Mouse (Mus musculus) stomach, postnatal 0 days (tissue): ENCODE results near the gene Scnm1. TPM values are rescaled to one million over a fixed set of nuclear protein-coding genes. Genes with fewer than 3 reads are reported as not detected.

ENCODE experiments used
- ATAC-seq: fragments of 200-750 bp; cut with Nextera tagmentation; 2 replicates; pipeline ENCODE4 v1.8.0; 2017; ENCODE audit not compliant: low FRiP score, low TSS enrichment
- DNase-seq: peaks from one replicate; pipeline ENCODE4 v3.0.0-alpha.2; 2016; ENCODE audit warnings: low spot score
- H3K27ac ChIP-seq: fragments of 300-500 bp; sonication (generic); replicated peaks from 2 replicates; pipeline ENCODE4 v1.5.1; 2014; ENCODE audit warnings: mild to moderate bottlenecking, control low read depth
- H3K27me3 ChIP-seq: fragments of 300-500 bp; sonication (generic); 2 replicates; pipeline ENCODE4 v1.6.1; 2014; ENCODE audit warnings: low read length; ENCODE audit not compliant: control insufficient read depth, insufficient read depth
- H3K36me3 ChIP-seq: fragments of 300-500 bp; sonication (generic); 2 replicates; pipeline ENCODE4 v1.6.1; 2014; ENCODE audit warnings: low read length, mixed read lengths; ENCODE audit not compliant: control insufficient read depth, insufficient read depth
- H3K4me1 ChIP-seq: fragments of 300-500 bp; sonication (generic); replicated peaks from 2 replicates; pipeline ENCODE4 v1.6.1; 2014; ENCODE audit warnings: antibody characterized with exemption; ENCODE audit not compliant: control insufficient read depth, insufficient read depth
- H3K4me2 ChIP-seq: fragments of 300-500 bp; sonication (generic); replicated peaks from 2 replicates; pipeline ENCODE4 v1.6.1; 2014; ENCODE audit warnings: low read depth, mild to moderate bottlenecking, control low read depth, moderate library complexity
- H3K4me3 ChIP-seq: fragments of 300-500 bp; sonication (generic); 2 replicates; pipeline ENCODE4 v1.5.1; 2014; ENCODE audit warnings: low read depth, low read length, control low read depth
- H3K9ac ChIP-seq: fragments of 300-500 bp; sonication (generic); 2 replicates; pipeline ENCODE4 v1.6.1; 2014; ENCODE audit warnings: mild to moderate bottlenecking, low read length, control low read depth, mixed read lengths
- H3K9me3 ChIP-seq: fragments of 300-500 bp; sonication (generic); 2 replicates; pipeline ENCODE4 v1.6.1; 2016; ENCODE audit warnings: low read length; ENCODE audit not compliant: control insufficient read depth
- CTCF ChIP-seq: IDR thresholded peaks from 2 replicates; pipeline ENCODE4 v1.5.1; 2016; ENCODE audit warnings: antibody characterized with exemption, low read depth, mild to moderate bottlenecking, moderate library complexity
- EP300 ChIP-seq: optimal IDR thresholded peaks from 2 replicates; pipeline ENCODE3; 2016; ENCODE audit warnings: antibody characterized with exemption
- WGBS: fragments of 180-500 bp; shearing (Covaris S2); extraction: QIAGEN DNeasy Blood & Tissue Kit; methylation state at CpG from one replicate; pipeline ENCODE4 v1.1.7; 2014; 5-methylcytosine and 5-hydroxymethylcytosine counted together
- polyA plus RNA-seq: library from polyadenylated mRNA; unstranded; fragments of >200 nt; fragmentation: Nextera tagmentation; extraction: Ambion mirVana; gene quantifications from 2 replicates; pipeline ENCODE4 v1.2.1, GENCODE M21; 2015

The Scnm1 gene
- polyA plus RNA-seq, 1 experiment from 2014 or later: 42.9 TPM

DNA sequence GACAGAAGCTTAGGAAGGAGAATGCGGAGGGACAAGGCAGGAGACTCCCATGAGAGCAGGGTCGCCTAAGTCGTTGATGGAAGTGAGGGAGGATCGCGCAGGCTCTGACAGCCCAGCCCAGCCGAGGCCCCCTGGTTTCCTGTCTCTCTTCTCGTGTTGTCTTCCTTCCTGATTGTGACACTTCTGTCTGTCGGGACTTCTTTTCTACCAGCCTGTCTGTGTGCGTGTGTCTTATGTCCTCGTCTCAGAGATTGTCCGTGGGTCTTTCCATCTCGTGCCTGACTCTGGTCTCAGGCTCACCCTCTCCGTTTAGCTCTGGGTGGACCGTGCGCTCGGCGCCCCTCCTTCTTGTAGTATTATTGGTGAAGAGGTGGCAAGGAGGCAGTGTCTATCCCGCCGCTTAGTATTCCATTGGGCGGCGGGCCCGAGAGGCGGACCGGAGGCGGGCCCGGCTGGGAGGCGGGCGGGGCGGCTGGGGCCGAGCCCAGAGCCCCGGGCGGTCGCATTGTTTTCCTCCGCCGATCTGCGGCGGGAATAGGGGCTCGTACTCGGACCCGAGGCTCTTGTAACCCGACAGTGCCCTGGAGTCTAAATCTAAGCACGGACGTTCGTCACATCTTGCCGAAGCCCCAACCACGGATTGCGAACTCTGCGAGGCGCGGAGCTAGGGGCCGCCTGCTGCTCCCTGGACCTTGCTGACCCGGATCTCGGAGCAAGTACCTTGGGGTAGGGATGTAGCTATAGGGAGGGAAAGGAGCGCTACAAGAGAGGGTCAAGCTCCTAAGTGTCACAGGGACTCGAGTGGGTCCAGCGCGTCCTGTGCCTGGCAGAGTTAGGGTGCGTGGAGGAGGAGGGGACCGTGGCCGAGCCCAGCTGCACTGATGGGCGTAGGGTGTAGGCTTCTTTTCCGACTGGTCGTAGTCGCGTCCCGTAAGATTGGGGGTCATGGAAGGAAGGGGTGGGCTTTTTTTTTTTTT is 26.5 kb upstream of the Scnm1 start, which contains the start of gene Sema6c:
Sema6c (plus strand) TSS at position 471 of the 977 bp plus-strand sequence.
- H3K27ac ChIP-seq: peak within 1 kb of the TSS; percentile 71
- H3K4me2 ChIP-seq: peak within 1 kb of the TSS; percentile 92
- peak; percentile 90 for DNase-seq
- peak within 1 kb of the TSS; percentile 71 for H3K9ac ChIP-seq
- H3K27me3 ChIP-seq: no peaks in the 10 kb centered on the region
- H3K9me3 ChIP-seq: no peaks in the 10 kb centered on the region
- TF ChIP-seq CTCF (peak; percentile 9; the same call in 1 of the 2 replicates), EP300 (no peak)
- H3K36me3 ChIP-seq: no peaks in the 10 kb centered on the region
- peak; percentile 96 for ATAC-seq
- under 1% methylated on average over 65 of the region's 66 CpGs for WGBS
- peaks cover 9% of the 10 kb centered on the region for H3K4me1 ChIP-seq
- peak within 1 kb of the TSS; percentile 76 for H3K4me3 ChIP-seq

DNA sequence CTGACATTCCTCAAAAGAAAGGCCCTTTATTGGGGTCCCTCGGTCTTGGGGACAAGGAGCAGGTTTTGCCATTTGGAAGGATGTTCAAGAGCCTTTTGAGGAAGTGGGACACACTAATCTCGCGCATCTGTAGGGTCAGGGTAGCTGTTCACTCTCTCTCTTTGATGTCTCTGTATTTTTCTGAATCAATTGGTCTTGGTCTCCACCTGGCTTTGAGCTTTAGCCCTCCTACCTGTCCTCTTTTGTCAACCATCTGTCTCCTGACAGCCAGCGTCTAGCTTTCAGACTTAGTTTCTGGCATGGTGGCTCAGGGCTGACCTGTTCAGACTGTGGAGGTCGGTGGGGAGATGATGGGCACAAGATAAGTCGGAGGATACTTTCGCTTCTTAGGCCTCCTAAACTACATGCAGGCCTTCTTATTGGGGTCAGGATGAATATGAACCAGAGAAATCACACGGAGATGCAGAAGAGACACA is 25.7 kb upstream of the Scnm1 start:
- Histone ChIP-seq H3K9me3 (no peaks in the 10 kb centered on the region), H3K36me3 (no peaks in the 10 kb centered on the region), H3K27me3 (no peaks in the 10 kb centered on the region), H3K27ac (peak overlapping the region; percentile 49; the same call in 1 of the 2 replicates), H3K4me3 (peak overlapping the region; percentile 76), H3K4me1 (peaks cover 9% of the 10 kb centered on the region), H3K9ac (peak overlapping the region; percentile 41), H3K4me2 (peak overlapping the region; percentile 92)
- 27% methylated on average over 8 of the region's 8 CpGs for WGBS
- DNase-seq (no peak), ATAC-seq (no peak)
- TF ChIP-seq CTCF (no peak), EP300 (no peak)

GRCm38 (mm10) chr3:95153874-95154273 is 20.1 kb upstream of the Scnm1 start:
- Histone ChIP-seq H3K27ac (no peak overlapping the region), H3K4me1 (no peaks in the 10 kb centered on the region), H3K9ac (no peak overlapping the region), H3K27me3 (no peaks in the 10 kb centered on the region), H3K36me3 (no peaks in the 10 kb centered on the region), H3K9me3 (no peaks in the 10 kb centered on the region), H3K4me3 (no peak overlapping the region), H3K4me2 (no peak overlapping the region)
- WGBS: 49% methylated on average over 4 of the region's 4 CpGs
- DNase-seq (no peak), ATAC-seq (no peak; the same call in 1 of the 2 replicates)
- TF ChIP-seq CTCF (peak; percentile 72), EP300 (no peak)

DNA sequence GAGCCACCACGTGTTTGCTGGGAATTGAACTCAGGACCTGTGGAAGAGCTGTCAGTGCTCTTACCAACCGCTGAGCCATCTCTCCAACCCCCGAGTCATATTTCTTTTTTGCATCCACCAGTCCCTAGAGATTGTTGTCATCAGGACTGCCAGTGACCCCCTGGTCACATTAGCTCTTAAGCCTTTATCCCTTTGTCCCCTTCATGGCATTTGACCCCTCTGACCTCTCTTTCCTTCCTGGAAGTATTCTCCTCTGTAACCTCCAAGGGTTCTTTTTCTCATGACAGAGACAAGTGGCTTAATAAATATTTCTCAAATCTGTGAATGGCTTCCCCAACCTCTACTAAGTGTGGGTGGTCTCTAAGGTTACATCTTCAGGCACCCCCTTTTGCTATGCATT is 14.1 kb upstream of the Scnm1 start:
- Histone ChIP-seq H3K9me3 (no peaks in the 10 kb centered on the region), H3K4me3 (no peak overlapping the region), H3K4me1 (no peaks in the 10 kb centered on the region), H3K36me3 (no peaks in the 10 kb centered on the region), H3K27me3 (no peaks in the 10 kb centered on the region), H3K27ac (no peak overlapping the region), H3K9ac (no peak overlapping the region), H3K4me2 (no peak overlapping the region)
- 56% methylated on average over 3 of the region's 3 CpGs for WGBS
- TF ChIP-seq EP300: no peak
- no peak for TF ChIP-seq CTCF
- DNase-seq (no peak), ATAC-seq (no peak)

DNA sequence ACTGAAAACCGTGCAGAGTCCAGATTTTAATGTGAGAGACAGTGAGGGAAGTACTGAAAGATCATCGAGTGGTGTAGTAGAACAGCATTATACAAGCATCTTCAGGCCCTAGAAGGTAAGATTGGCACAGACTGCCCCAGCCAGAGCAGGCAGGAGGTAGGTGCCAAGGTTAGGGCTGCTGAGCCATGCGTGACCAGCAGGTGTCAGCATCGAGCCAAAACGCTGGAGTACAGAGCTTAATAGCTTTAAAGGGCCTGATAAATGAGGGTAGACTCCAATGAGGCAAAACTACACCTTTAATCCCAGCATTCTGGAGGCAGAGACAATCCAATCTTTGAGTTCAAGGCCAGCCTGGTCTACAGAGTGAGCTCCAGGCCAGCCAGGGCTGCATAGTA is 8.8 kb upstream of the Scnm1 start:
- TF ChIP-seq CTCF: peak; percentile 98
- no peak for TF ChIP-seq EP300
- Histone ChIP-seq H3K27me3 (no peaks in the 10 kb centered on the region), H3K27ac (no peak overlapping the region), H3K4me3 (no peak overlapping the region), H3K4me2 (no peak overlapping the region), H3K4me1 (no peaks in the 10 kb centered on the region), H3K36me3 (0 out of 2 replicates have a peak, but pooled peaks cover 7% of the 10 kb centered on the region), H3K9ac (no peak overlapping the region), H3K9me3 (no peaks in the 10 kb centered on the region)
- ATAC-seq: peak; percentile 87
- peak; percentile 89 for DNase-seq
- WGBS: 9% methylated on average over 5 of the region's 5 CpGs
